Mouse (Mus musculus): ENCODE measurements at regions not wholly inside any gene's neighbourhood (a gene's known extent, or its start where the extent isn't known, plus 50 kb on each side); places are given as distances from the start of the nearest gene placed in this dataset.

DNA sequence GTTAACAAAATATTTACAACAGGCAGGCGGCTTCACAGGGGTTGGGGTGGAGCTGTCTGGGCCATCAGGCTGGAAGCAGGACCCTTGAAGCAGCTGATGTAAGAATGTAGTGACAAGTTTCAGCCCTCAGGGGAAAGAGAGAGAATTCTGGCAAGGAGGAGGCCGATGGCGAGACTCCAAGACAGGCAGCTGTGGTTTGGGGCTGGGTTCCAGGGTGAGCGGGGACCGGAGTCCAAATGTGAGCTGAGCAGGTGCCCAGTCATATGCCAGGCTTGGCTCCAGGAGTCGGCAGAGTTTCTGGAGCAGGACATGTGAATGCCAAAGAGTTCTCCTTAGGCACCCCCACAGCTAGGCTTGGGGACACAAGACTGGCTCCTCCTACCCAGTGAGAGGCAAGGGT lies 104.5 kb upstream of the Tsc22d1 start:
- in situ Hi-C loops (cut with MboI; ENCODE audit: low sequenced_read_pairs in 2 of 2, unreplicated experiment in 2 of 2), result no loop called here
- Histone ChIP-seq H3K9ac (ENCODE audit: insufficient read depth, low read depth, low read length, poor library complexity, severe bottlenecking) (no peak overlapping the region), H3K4me1 (ENCODE audit: control insufficient read depth in 2 of 2, insufficient read depth in 2 of 2, low read length in 2 of 2, poor library complexity in 1 of 2) (peaks cover 0 to 8% of the 10 kb centered on the region in 2 experiments; a peak in 2 of 4 replicates), H3K4me3 (ENCODE audit: insufficient read depth in 1 of 2, low read depth in 1 of 2, low read length in 2 of 2, poor library complexity in 1 of 2, severe bottlenecking in 1 of 2) (no peak overlapping the region), H3K9me3 (ENCODE audit: control insufficient read depth, insufficient read depth, low read depth, low read length) (no peaks in the 10 kb centered on the region), H3K27ac (ENCODE audit: insufficient read depth, low read depth, low read length, poor library complexity, severe bottlenecking) (no peak overlapping the region), H3K36me3 (ENCODE audit: control insufficient read depth, insufficient read depth, low read length, poor library complexity, severe bottlenecking) (no peaks in the 10 kb centered on the region)
- TF ChIP-seq HCFC1 (IDR thresholded peaks at IDR 0.05; ENCODE audit: borderline replicate concordance, insufficient read depth, low read length), result no peak
- no peak for TF ChIP-seq ZC3H11A (IDR thresholded peaks at IDR 0.05; ENCODE audit: borderline replicate concordance, low read depth, low read length)
- TF ChIP-seq CHD2 (IDR thresholded peaks at IDR 0.05; ENCODE audit: low read depth, low read length), result no peak
- TF ChIP-seq MAFK (IDR thresholded peaks at IDR 0.05; ENCODE audit: insufficient read depth, low read depth, low read length), result no peak
- TF ChIP-seq ZNF384 (IDR thresholded peaks at IDR 0.05; ENCODE audit: low read depth, low read length), result no peak
- no peak for DNase-seq (ENCODE audit: low read depth, low spot score)

- Histone ChIP-seq H3K4me1 (ENCODE audit: control insufficient read depth in 2 of 2, insufficient read depth in 2 of 2, low read length in 2 of 2, poor library complexity in 1 of 2) (peaks cover 0 to 5% of the 10 kb centered on the region in 2 experiments; a peak in 2 of 4 replicates), H3K36me3 (ENCODE audit: control insufficient read depth, insufficient read depth, low read length, poor library complexity, severe bottlenecking) (no peaks in the 10 kb centered on the region), H3K4me3 (ENCODE audit: insufficient read depth in 1 of 2, low read depth in 1 of 2, low read length in 2 of 2, poor library complexity in 1 of 2, severe bottlenecking in 1 of 2) (no peak overlapping the region), H3K9ac (ENCODE audit: insufficient read depth, low read depth, low read length, poor library complexity, severe bottlenecking) (no peak overlapping the region; the same call in 1 of the 2 replicates), H3K9me3 (ENCODE audit: control insufficient read depth, insufficient read depth, low read depth, low read length) (no peaks in the 10 kb centered on the region), H3K27ac (ENCODE audit: insufficient read depth, low read depth, low read length, poor library complexity, severe bottlenecking) (no peak overlapping the region)
- no peak for DNase-seq (ENCODE audit: low read depth, low spot score)
- in situ Hi-C loops (cut with MboI; ENCODE audit: low sequenced_read_pairs in 2 of 2, unreplicated experiment in 2 of 2), result no loop called here
- no peak for TF ChIP-seq ZC3H11A (IDR thresholded peaks at IDR 0.05; ENCODE audit: borderline replicate concordance, low read depth, low read length)
- TF ChIP-seq MAFK (IDR thresholded peaks at IDR 0.05; ENCODE audit: insufficient read depth, low read depth, low read length), result no peak
- no peak for TF ChIP-seq HCFC1 (IDR thresholded peaks at IDR 0.05; ENCODE audit: borderline replicate concordance, insufficient read depth, low read length)
- TF ChIP-seq CHD2 (IDR thresholded peaks at IDR 0.05; ENCODE audit: low read depth, low read length), result no peak
- TF ChIP-seq ZNF384 (IDR thresholded peaks at IDR 0.05; ENCODE audit: low read depth, low read length), result no peak
These were observed 101.2 kb upstream of the Tsc22d1 start for GRCm38 (mm10) chr14:76313424-76314190.

DNA sequence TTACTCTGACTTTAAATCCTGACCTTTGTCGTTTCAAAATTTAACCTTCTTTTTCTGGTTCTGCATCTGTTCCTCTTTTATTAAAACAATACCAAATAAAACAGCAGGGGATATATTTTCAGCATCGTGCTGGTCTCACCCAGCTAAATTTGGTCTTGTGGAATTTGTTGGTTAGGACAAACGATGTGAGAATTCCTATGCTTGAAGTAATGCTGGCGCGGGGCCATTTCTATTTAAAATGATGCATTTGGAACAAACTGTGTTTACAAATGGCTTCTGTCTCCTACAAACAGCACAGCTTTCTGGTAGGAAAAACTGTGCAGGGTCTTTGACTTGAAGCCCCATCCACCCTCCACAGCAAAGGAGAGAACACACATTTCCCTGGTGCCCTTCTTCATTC lies 96.3 kb upstream of the Tsc22d1 start:
- no peak for DNase-seq (ENCODE audit: low read depth, low spot score)
- Histone ChIP-seq H3K4me3 (ENCODE audit: insufficient read depth in 1 of 2, low read depth in 1 of 2, low read length in 2 of 2, poor library complexity in 1 of 2, severe bottlenecking in 1 of 2) (no peak overlapping the region), H3K9me3 (ENCODE audit: control insufficient read depth, insufficient read depth, low read depth, low read length) (no peaks in the 10 kb centered on the region), H3K36me3 (ENCODE audit: control insufficient read depth, insufficient read depth, low read length, poor library complexity, severe bottlenecking) (no peaks in the 10 kb centered on the region), H3K4me1 (ENCODE audit: control insufficient read depth in 2 of 2, insufficient read depth in 2 of 2, low read length in 2 of 2, poor library complexity in 1 of 2) (no peaks in the 10 kb centered on the region), H3K9ac (ENCODE audit: insufficient read depth, low read depth, low read length, poor library complexity, severe bottlenecking) (no peak overlapping the region), H3K27ac (ENCODE audit: insufficient read depth, low read depth, low read length, poor library complexity, severe bottlenecking) (no peak overlapping the region)
- in situ Hi-C loops (cut with MboI; ENCODE audit: low sequenced_read_pairs in 2 of 2, unreplicated experiment in 2 of 2), result no loop called here
- TF ChIP-seq ZC3H11A (IDR thresholded peaks at IDR 0.05; ENCODE audit: borderline replicate concordance, low read depth, low read length) (no peak), CHD2 (IDR thresholded peaks at IDR 0.05; ENCODE audit: low read depth, low read length) (no peak), ZNF384 (IDR thresholded peaks at IDR 0.05; ENCODE audit: low read depth, low read length) (no peak), MAFK (IDR thresholded peaks at IDR 0.05; ENCODE audit: insufficient read depth, low read depth, low read length) (no peak), HCFC1 (IDR thresholded peaks at IDR 0.05; ENCODE audit: borderline replicate concordance, insufficient read depth, low read length) (no peak)

- Histone ChIP-seq H3K4me3 (ENCODE audit: insufficient read depth in 1 of 2, low read depth in 1 of 2, low read length in 2 of 2, poor library complexity in 1 of 2, severe bottlenecking in 1 of 2) (no peak overlapping the region), H3K9me3 (ENCODE audit: control insufficient read depth, insufficient read depth, low read depth, low read length) (no peaks in the 10 kb centered on the region), H3K36me3 (ENCODE audit: control insufficient read depth, insufficient read depth, low read length, poor library complexity, severe bottlenecking) (no peaks in the 10 kb centered on the region), H3K27ac (ENCODE audit: insufficient read depth, low read depth, low read length, poor library complexity, severe bottlenecking) (no peak overlapping the region), H3K9ac (ENCODE audit: insufficient read depth, low read depth, low read length, poor library complexity, severe bottlenecking) (no peak overlapping the region), H3K4me1 (ENCODE audit: control insufficient read depth in 2 of 2, insufficient read depth in 2 of 2, low read length in 2 of 2, poor library complexity in 1 of 2) (no peaks in the 10 kb centered on the region)
- no peak for TF ChIP-seq ZC3H11A (IDR thresholded peaks at IDR 0.05; ENCODE audit: borderline replicate concordance, low read depth, low read length)
- no peak for TF ChIP-seq ZNF384 (IDR thresholded peaks at IDR 0.05; ENCODE audit: low read depth, low read length)
- TF ChIP-seq MAFK (IDR thresholded peaks at IDR 0.05; ENCODE audit: insufficient read depth, low read depth, low read length), result no peak
- no peak for TF ChIP-seq HCFC1 (IDR thresholded peaks at IDR 0.05; ENCODE audit: borderline replicate concordance, insufficient read depth, low read length)
- no peak for TF ChIP-seq CHD2 (IDR thresholded peaks at IDR 0.05; ENCODE audit: low read depth, low read length)
- no peak for DNase-seq (ENCODE audit: low read depth, low spot score)
- in situ Hi-C loops (cut with MboI; ENCODE audit: low sequenced_read_pairs in 2 of 2, unreplicated experiment in 2 of 2), result no loop called here
These were observed 90.5 kb upstream of the Tsc22d1 start for GRCm38 (mm10) chr14:76324246-76324645.
